Comparison of ENCODE assay signal across 10 mouse cellular contexts in genomic region chrX:162359767-162360545, GRCm38 (mm10).
DNase-seq lines count a peak whose midpoint lies in the region; ATAC-seq and TF ChIP-seq lines count a peak whose summit lies in the region.
"Had no signal": no experiment of that assay in that cellular context is flagged by ENCODE, and none has a peak within 500 bp of the region (broad histone marks: within the 10 kb centered on the region; RNA-seq: fewer than 3 reads in every experiment).

No protein-coding gene starts in this region.

- ATAC-seq in midbrain, postnatal 0 days (ENCODE audit: low FRiP score), result no peak
- peak; percentile 33; the same call in 1 of the 2 replicates for ATAC-seq in kidney, embryonic 15.5 days (replicated peaks; ENCODE audit: low FRiP score)
- ATAC-seq in granulocyte monocyte progenitor cell, adult 5-6 weeks (replicated peaks; ENCODE audit: poor library complexity, severe bottlenecking), result no peak
- ATAC-seq: Patski had no signal

- no peak overlapping the region for H3K4me2 ChIP-seq in midbrain, postnatal 0 days (ENCODE audit: low read depth, low read length, poor library complexity, severe bottlenecking)
- no peak overlapping the region for H3K4me2 ChIP-seq in kidney, embryonic 15.5 days

- H3K9ac ChIP-seq in midbrain, postnatal 0 days (replicated peaks; ENCODE audit: low read length, poor library complexity, severe bottlenecking), result no peak overlapping the region
- H3K9ac ChIP-seq in kidney, embryonic 15.5 days, result no peak overlapping the region
- H3K9ac ChIP-seq: liver, embryonic 14.5 days had no signal

- no peak overlapping the region for H3K27ac ChIP-seq in midbrain, postnatal 0 days (ENCODE audit: low read depth, low read length)
- H3K27ac ChIP-seq in midbrain, embryonic 10.5 days (replicated peaks), result no peak overlapping the region
- H3K27ac ChIP-seq in kidney, embryonic 15.5 days, result peak overlapping the region; percentile 51
- H3K27ac ChIP-seq: liver, embryonic 14.5 days had no signal

- 56% methylated on average over 9 of the region's 9 CpGs for whole genome bisulfite sequencing in midbrain, postnatal 0 days
- 68% methylated on average over 9 of the region's 9 CpGs for WGBS in midbrain, embryonic 10.5 days
- 40% methylated on average over 9 of the region's 9 CpGs for WGBS in kidney, embryonic 15.5 days

- no peaks in the 10 kb centered on the region for H3K4me1 ChIP-seq in midbrain, postnatal 0 days (ENCODE audit: insufficient read depth, low read length)
- H3K4me1 ChIP-seq in midbrain, embryonic 10.5 days, result no peaks in the 10 kb centered on the region
- no peaks in the 10 kb centered on the region for H3K4me1 ChIP-seq in kidney, embryonic 15.5 days

- no peak overlapping the region for H3K4me3 ChIP-seq in midbrain, postnatal 0 days (ENCODE audit: low read depth, low read length)
- H3K4me3 ChIP-seq in midbrain, embryonic 10.5 days, result no peak overlapping the region
- no peak overlapping the region for H3K4me3 ChIP-seq in kidney, embryonic 15.5 days (replicated peaks)

- no peak for TF ChIP-seq CTCF in midbrain, postnatal 0 days (IDR thresholded peaks at IDR 0.05)

- intact Hi-C loops in gastrocnemius, postnatal 14 days (cut with DNase I; ENCODE audit: low total_unique reads), result no loop called here

- H3K9me3 ChIP-seq in midbrain, postnatal 0 days (ENCODE audit: low read length), result no peaks in the 10 kb centered on the region
- no peaks in the 10 kb centered on the region for H3K9me3 ChIP-seq in midbrain, embryonic 10.5 days (replicated peaks)
- H3K9me3 ChIP-seq in kidney, embryonic 15.5 days (replicated peaks), result no peaks in the 10 kb centered on the region

- peak; percentile 25 for DNase-seq in midbrain, postnatal 0 days (ENCODE audit: low spot score)
- DNase-seq in midbrain, embryonic 10.5 days (ENCODE audit: low spot score), result no peak
- DNase-seq in gastrocnemius, postnatal 14 days, result peak; percentile 45
- DNase-seq in mesoderm, embryonic 11.5 days (ENCODE audit: low read depth, low spot score), result peak; percentile 15
- DNase-seq in adrenal gland, adult 8-10 months, result no peak
- no peak for DNase-seq in thymus, postnatal 36 days

- H3K27me3 ChIP-seq in midbrain, postnatal 0 days (ENCODE audit: insufficient read depth, low read length), result no peaks in the 10 kb centered on the region
- H3K27me3 ChIP-seq in midbrain, embryonic 10.5 days (ENCODE audit: low read depth, poor library complexity, severe bottlenecking), result peaks cover 89% of the 10 kb centered on the region
- peaks cover 49% of the 10 kb centered on the region for H3K27me3 ChIP-seq in kidney, embryonic 15.5 days

- no peaks in the 10 kb centered on the region for H3K36me3 ChIP-seq in midbrain, postnatal 0 days (ENCODE audit: insufficient read depth, low read length)
- no peaks in the 10 kb centered on the region for H3K36me3 ChIP-seq in midbrain, embryonic 10.5 days
- no peaks in the 10 kb centered on the region for H3K36me3 ChIP-seq in kidney, embryonic 15.5 days

Comparison
In these comparisons a context has a peak if more than half of its experiments do, and no peak if none do; other contexts are left out.
1. DNase-seq: peak in midbrain, postnatal 0 days (single experiment), gastrocnemius, postnatal 14 days (single experiment) and mesoderm, embryonic 11.5 days (single experiment); none in midbrain, embryonic 10.5 days (single experiment), adrenal gland, adult 8-10 months (single experiment) and thymus, postnatal 36 days (0 of 2).